Mouse (Mus musculus) heart, adult 18-20 months (tissue): ENCODE measurements at regions not wholly inside any gene's neighbourhood (a gene's known extent, or its start where the extent isn't known, plus 50 kb on each side); places are given as distances from the start of the nearest gene placed in this dataset.

Experiments
- DNase-seq, 2 experiments: peaks; one replicate each; pipeline ENCODE4 v3.0.0; 2021 to 2022; ENCODE audit warnings: mixed read lengths in 1 of 2

DNA sequence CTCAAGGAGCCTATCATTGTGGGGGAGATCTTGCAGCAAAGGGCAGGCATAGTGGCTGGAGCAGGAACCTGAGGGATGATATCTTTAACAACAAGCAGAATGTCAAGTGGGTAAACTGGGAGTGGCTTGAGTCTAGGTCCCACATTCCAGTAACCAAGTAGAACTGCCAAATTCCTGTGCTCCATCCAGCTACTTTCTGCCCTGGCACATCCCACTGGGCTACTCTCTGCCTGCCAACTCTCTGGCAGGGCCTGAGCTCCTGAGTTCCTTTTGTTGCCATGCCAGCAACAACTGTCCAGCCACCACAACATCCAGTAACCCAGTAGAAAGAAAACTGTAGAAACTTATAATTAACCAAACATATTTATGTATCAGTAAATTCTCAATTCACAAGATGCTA lies 1088.8 kb upstream of the Tenm4 start:
- DNase-seq, result peak; percentile 37 to 69

- DNase-seq, result no peak
These were observed 1086.7 kb upstream of the Tenm4 start for GRCm38 (mm10) chr7:95084328-95084727.

DNA sequence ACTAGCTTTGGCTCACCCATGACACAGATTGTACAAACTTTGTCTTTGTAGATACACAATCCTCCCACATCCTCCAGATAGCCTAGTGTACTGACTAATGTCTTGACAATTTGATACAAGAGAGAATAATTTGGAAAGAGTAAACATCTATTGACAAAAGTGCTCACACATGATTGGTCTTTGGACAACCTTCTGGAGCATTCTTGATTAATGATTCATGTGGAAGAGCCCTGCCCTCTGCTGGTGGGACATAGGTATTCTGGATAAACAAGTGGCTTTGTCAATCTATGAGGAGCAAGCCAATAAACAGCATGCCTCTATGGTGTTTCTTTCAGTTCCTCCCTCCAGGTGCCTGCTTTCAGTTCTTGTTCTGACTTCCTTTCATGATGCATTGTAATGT lies 1079.7 kb upstream of the Tenm4 start:
- peak in 1 of 2 experiments; percentile 16 for DNase-seq

DNA sequence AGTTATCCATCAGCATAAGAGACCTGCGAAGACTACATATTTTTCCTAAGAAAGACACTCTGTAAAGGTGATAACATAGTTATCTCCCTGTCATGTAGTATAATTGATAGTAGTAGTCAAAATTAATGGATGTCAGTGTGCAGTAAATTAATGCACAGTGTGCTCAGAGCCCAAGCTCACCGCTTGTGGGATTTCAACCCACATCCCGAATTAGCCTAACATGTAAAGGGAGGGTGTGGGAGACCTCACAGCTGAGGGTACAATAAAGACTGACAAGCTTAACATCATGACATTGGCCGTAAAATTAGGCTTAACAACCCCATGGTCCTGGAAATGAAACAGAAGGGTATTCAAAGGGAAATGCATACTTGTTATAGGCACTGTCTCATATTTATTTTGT lies 1042.0 kb upstream of the Tenm4 start:
- DNase-seq, result no peak

GRCm38 (mm10) chr7:95133038-95133437 lies 1038.0 kb upstream of the Tenm4 start:
- DNase-seq, result no peak

- no peak for DNase-seq
These were observed 1036.9 kb upstream of the Tenm4 start for GRCm38 (mm10) chr7:95134062-95134625.

DNA sequence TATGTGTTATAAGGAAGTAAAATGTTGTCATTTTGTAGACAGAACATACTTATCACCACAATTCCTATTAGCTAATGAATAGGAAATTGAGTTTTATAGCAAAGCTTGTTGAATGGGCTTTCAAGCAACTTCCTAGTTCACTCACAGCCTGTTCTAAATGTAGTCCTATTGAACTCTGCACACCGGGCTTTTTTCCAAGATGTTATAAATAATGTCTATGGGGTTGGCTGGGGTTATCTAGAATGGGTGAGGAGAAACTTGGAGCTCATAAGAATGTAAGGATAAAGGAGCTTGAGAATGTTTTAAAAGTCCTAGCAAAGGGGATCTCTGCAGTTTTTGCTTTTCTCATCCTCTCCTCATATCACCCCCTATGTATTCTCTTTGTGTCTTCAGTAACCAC lies 1029.3 kb upstream of the Tenm4 start:
- peak; percentile 14 to 27 for DNase-seq

DNA sequence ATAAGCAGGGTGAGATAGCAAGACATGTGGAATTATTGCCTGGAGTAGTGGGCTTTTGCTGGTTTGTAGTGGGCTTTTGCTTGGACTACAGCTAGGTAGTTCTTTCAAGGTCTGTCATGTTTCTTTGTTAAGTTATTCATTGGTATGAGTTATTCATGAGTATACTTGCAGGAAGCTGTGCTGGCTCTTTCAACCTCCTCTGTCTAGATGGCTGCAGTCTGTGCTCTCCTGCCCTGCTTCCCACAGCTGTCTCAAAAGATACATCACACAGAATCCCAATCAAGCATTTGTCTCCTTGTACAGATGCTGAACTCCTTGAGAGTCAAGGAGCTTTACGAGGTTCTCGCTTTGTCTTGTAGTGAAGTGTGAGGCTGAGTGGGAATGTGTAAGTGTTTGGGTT lies 1028.0 kb upstream of the Tenm4 start:
- DNase-seq, result no peak
